Mouse (Mus musculus) embryonic facial prominence, embryonic 13.5 days (tissue): ENCODE measurements at regions not wholly inside any gene's neighbourhood (a gene's known extent, or its start where the extent isn't known, plus 50 kb on each side); places are given as distances from the start of the nearest gene placed in this dataset.
"Not testable (repeated sequence)": the region's sequence is repeated elsewhere in the genome, so short reads cannot be mapped to it uniquely, and the experiment has no call there.

Source experiments
- ATAC-seq: fragments of 200-750 bp; cut with Nextera tagmentation; 2 replicates; pipeline ENCODE4 v1.8.0; 2017; ENCODE audit warnings: low read depth; ENCODE audit not compliant: insufficient number of reproducible peaks, insufficient read depth, low FRiP score, low TSS enrichment
- H3K27ac ChIP-seq: fragments of 300-500 bp; sonication (generic); 2 replicates; pipeline ENCODE4 v1.5.1; 2015; ENCODE audit warnings: moderate library complexity, mild to moderate bottlenecking, inconsistent platforms
- H3K27me3 ChIP-seq: fragments of 300-500 bp; sonication (generic); 2 replicates; pipeline ENCODE4 v1.6.1; 2015; ENCODE audit warnings: mild to moderate bottlenecking, inconsistent platforms
- H3K36me3 ChIP-seq: fragments of 300-500 bp; sonication (generic); 2 replicates; pipeline ENCODE4 v1.6.1; 2015; ENCODE audit warnings: mild to moderate bottlenecking, inconsistent platforms
- H3K4me1 ChIP-seq: fragments of 300-500 bp; sonication (generic); 2 replicates; pipeline ENCODE4 v1.6.1; 2015; ENCODE audit warnings: inconsistent platforms
- H3K4me2 ChIP-seq: fragments of 300-500 bp; sonication (generic); 2 replicates; pipeline ENCODE4 v1.6.1; 2015; ENCODE audit warnings: moderate library complexity, mild to moderate bottlenecking, inconsistent platforms
- H3K4me3 ChIP-seq: fragments of 300-500 bp; sonication (generic); 2 replicates; pipeline ENCODE4 v1.5.1; 2015; ENCODE audit warnings: mild to moderate bottlenecking, inconsistent platforms
- H3K9ac ChIP-seq: fragments of 300-500 bp; sonication (generic); 2 replicates; pipeline ENCODE4 v1.6.1; 2015; ENCODE audit warnings: mild to moderate bottlenecking, inconsistent platforms
- H3K9me3 ChIP-seq: fragments of 300-500 bp; sonication (generic); 2 replicates; pipeline ENCODE4 v1.6.1; 2016; ENCODE audit warnings: inconsistent platforms
- WGBS: fragments of 180-500 bp; shearing (Covaris S2); methylation state at CpG from one replicate; pipeline ENCODE4 v1.1.7; 2015; ENCODE audit warnings: mixed read lengths; 5-methylcytosine and 5-hydroxymethylcytosine counted together

DNA sequence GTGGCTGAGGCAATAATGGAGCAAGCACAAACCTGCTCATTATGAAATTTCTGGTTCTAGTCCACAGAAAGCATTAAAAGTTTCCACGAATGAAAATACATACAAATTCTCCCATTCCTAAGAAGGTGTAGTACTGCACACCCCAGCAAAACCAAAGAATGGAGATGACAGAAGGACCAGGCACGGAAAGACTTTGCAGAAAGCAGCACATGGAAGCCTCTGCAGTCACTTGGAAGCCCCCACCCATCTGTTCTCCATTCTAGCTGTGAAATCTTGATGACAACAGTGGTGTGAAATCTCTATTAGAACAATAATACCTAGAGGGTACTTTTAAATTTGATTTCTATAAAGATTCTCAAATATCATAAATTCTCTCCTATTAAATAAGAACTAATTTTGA is 319.3 kb downstream of the Grxcr1 start:
- Histone ChIP-seq H3K9ac (no peak overlapping the region), H3K9me3 (no peaks in the 10 kb centered on the region), H3K4me3 (no peak overlapping the region), H3K27me3 (no peaks in the 10 kb centered on the region), H3K4me2 (no peak overlapping the region), H3K4me1 (no peaks in the 10 kb centered on the region), H3K27ac (no peak overlapping the region), H3K36me3 (no peaks in the 10 kb centered on the region)
- no peak for ATAC-seq
- 61% methylated on average over 2 of the region's 2 CpGs for WGBS

DNA sequence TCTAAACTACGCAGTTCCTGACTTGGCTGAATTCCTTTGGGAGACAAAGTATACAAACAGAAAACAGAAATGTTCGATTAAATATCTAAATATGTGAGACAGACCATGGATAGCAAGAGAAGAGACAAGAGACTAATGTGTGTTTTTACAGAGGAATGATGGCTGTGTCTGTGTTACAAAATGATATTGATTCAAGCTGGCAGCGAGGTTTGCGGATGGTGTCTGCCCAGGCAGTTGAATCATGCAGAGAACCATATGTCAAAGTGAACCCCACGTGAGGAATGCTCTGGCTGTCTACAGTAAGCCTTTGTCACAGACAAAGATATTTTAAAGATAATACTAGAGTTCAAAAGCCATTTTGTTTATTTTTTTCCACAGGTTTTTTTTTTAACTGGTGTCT is 320.2 kb downstream of the Grxcr1 start:
- no peaks in the 10 kb centered on the region for H3K27me3 ChIP-seq
- 28% methylated on average over 5 of the region's 5 CpGs for WGBS
- H3K27ac ChIP-seq: no peak overlapping the region
- no peak overlapping the region for H3K4me3 ChIP-seq
- H3K9ac ChIP-seq: no peak overlapping the region
- no peaks in the 10 kb centered on the region for H3K9me3 ChIP-seq
- H3K4me1 ChIP-seq: no peaks in the 10 kb centered on the region
- no peak overlapping the region for H3K4me2 ChIP-seq
- H3K36me3 ChIP-seq: no peaks in the 10 kb centered on the region
- no peak for ATAC-seq

DNA sequence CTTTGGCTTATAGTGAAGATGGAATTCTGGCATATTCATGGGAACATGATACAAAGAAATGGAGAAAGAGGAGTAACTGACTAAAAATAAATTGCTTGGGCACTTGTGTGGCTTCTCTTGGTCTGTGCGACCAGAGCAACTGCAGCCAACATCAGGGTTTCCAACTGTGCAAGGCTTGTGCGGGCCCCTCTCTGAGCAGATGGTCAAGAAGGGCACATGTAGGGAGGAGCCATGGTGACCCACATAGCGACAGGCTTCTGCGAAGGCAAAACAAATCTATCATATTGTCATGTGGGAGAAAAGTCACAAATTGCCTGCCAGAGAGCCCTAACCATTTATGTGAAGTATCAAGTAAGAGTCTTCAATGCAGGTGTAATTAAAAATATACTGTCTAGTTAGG is 321.6 kb downstream of the Grxcr1 start:
- no peaks in the 10 kb centered on the region for H3K27me3 ChIP-seq
- H3K9ac ChIP-seq: no peak overlapping the region
- H3K36me3 ChIP-seq: no peaks in the 10 kb centered on the region
- H3K4me1 ChIP-seq: no peaks in the 10 kb centered on the region
- H3K4me2 ChIP-seq: no peak overlapping the region
- WGBS: 84% methylated on average over 4 of the region's 4 CpGs
- ATAC-seq: no peak
- no peak overlapping the region for H3K4me3 ChIP-seq
- H3K9me3 ChIP-seq: no peaks in the 10 kb centered on the region
- no peak overlapping the region for H3K27ac ChIP-seq

DNA sequence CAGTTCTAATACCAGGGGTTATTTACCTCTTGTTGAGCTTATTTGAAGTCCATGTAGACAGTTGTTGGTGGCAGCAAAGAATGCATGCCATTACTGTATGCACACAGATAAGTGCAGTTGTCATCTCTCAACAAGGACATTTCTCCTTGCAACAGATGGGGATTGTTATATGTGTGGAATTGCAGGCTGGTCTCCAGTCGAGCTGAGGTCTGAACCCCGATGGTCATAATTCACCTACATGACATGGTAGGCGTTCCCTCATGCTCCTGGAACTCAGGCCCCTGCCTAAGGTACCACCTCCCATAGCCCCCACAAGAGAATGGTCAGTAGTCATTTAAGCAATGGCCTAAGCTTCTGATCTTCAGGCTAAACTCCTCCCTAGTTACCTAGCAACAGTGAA is 322.2 kb downstream of the Grxcr1 start:
- 75% methylated on average over 3 of the region's 3 CpGs for WGBS
- H3K9ac ChIP-seq, H3K4me2 ChIP-seq, ATAC-seq, H3K4me3 ChIP-seq, H3K9me3 ChIP-seq, H3K27ac ChIP-seq, H3K27me3 ChIP-seq, H3K4me1 ChIP-seq, H3K36me3 ChIP-seq: not testable (repeated sequence)

DNA sequence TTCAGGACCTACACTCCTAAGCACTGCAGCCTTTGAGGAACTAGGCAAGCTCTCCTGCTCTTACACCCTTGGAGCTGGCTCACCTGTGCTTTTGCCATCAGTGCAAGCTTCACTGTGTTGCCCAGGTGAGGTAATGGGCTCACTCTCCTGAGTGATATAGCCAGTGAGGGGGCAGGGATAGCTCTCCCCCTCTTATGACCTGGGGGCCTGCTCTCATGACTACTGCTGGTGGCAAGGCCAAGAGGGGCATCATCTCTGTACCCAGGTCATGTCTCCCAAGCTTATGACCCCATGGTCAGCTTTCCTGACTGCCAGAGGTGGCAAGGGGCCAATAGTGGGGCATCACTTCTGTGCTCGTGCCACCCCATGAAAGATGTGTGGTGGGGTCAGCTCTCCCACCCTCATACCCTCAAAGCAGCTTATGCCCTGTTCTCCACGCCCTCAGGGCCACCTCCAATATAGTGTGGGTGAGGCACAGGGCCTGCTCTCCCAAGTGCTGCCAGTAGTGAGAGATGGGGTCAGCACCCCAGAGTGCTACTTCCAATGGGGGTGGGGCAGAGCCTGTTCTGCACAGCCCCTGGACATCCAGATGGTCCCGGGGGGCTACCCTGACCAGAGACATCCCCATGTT is 330.1 kb downstream of the Grxcr1 start:
- Histone ChIP-seq H3K27me3 (no peaks in the 10 kb centered on the region), H3K27ac (no peak overlapping the region), H3K36me3 (no peaks in the 10 kb centered on the region), H3K4me3 (no peak overlapping the region), H3K9me3 (no peaks in the 10 kb centered on the region), H3K4me1 (no peaks in the 10 kb centered on the region), H3K4me2 (no peak overlapping the region), H3K9ac (no peak overlapping the region)
- peak; percentile 20; the same call in 1 of the 2 replicates for ATAC-seq
- WGBS: 79% methylated on average over 3 of the region's 3 CpGs

DNA sequence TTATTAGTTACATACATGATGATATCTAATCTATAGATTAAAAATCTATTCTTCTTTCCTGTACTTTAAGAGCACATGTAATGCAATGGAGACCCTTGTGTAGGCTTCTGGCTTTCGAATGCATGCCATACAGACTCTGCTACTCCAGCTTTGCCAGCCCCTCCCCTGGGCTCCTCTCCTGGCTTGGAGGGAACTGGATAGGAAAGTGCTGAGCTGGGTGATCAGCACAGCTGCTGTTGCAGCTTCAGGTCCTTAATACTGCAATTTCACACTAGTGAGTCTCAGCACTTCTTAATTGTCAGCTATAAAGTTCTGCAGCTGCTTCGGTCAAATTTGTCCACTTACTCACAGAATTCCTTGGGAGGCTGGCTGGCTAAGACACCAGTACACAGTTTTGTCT is 341.4 kb downstream of the Grxcr1 start:
- H3K36me3 ChIP-seq: no peaks in the 10 kb centered on the region
- no peak overlapping the region for H3K4me2 ChIP-seq
- 85% methylated on average over 2 of the region's 2 CpGs for WGBS
- no peak overlapping the region for H3K9ac ChIP-seq
- H3K27ac ChIP-seq: no peak overlapping the region
- H3K9me3 ChIP-seq: no peaks in the 10 kb centered on the region
- H3K27me3 ChIP-seq: no peaks in the 10 kb centered on the region
- no peaks in the 10 kb centered on the region for H3K4me1 ChIP-seq
- no peak for ATAC-seq
- no peak overlapping the region for H3K4me3 ChIP-seq
